Mouse (Mus musculus) liver (tissue): ENCODE measurements at regions not wholly inside any gene's neighbourhood (a gene's known extent, or its start where the extent isn't known, plus 50 kb on each side); places are given as distances from the start of the nearest gene placed in this dataset.
"Not testable (repeated sequence)": the region's sequence is repeated elsewhere in the genome, so short reads cannot be mapped to it uniquely, and the experiment has no call there.

Experiments
- DNase-seq: peaks from one replicate; pipeline ENCODE4 v3.0.0-alpha.2; 2020; ENCODE audit warnings: mixed read lengths

- DNase-seq: not testable (repeated sequence)
These were observed 74.2 kb upstream of the Cdh13 start for GRCm38 (mm10) chr8:118209301-118209700.

GRCm38 (mm10) chr8:118190866-118191265 lies 92.7 kb upstream of the Cdh13 start:
- DNase-seq: no peak

- DNase-seq: no peak
These were observed 94.3 kb upstream of the Cdh13 start for GRCm38 (mm10) chr8:118189226-118189625.

GRCm38 (mm10) chr8:118169001-118169413 lies 114.5 kb upstream of the Cdh13 start:
- no peak for DNase-seq

GRCm38 (mm10) chr8:118162171-118162570 lies 121.4 kb upstream of the Cdh13 start:
- peak; percentile 4 for DNase-seq

GRCm38 (mm10) chr8:118147359-118148205 lies 136.0 kb upstream of the Cdh13 start:
- no peak for DNase-seq

GRCm38 (mm10) chr8:118144546-118144945 lies 139.0 kb upstream of the Cdh13 start:
- DNase-seq: no peak

- DNase-seq: no peak
These were observed 141.2 kb upstream of the Cdh13 start for GRCm38 (mm10) chr8:118142311-118142710.

GRCm38 (mm10) chr8:118139928-118140327 lies 143.6 kb upstream of the Cdh13 start:
- DNase-seq: no peak

GRCm38 (mm10) chr8:118137846-118138245 lies 145.7 kb upstream of the Cdh13 start:
- DNase-seq: no peak

GRCm38 (mm10) chr8:118124993-118125392 lies 158.5 kb upstream of the Cdh13 start:
- DNase-seq: no peak

GRCm38 (mm10) chr8:118114253-118114652 lies 169.3 kb upstream of the Cdh13 start:
- DNase-seq: no peak

- no peak for DNase-seq
These were observed 179.0 kb upstream of the Cdh13 start for GRCm38 (mm10) chr8:118104464-118105050.

- no peak for DNase-seq
These were observed 182.2 kb upstream of the Cdh13 start for GRCm38 (mm10) chr8:118101346-118101745.

- no peak for DNase-seq
These were observed 220.8 kb upstream of the Cdh13 start for GRCm38 (mm10) chr8:118062736-118063135.

GRCm38 (mm10) chr8:118056781-118057180 lies 226.8 kb upstream of the Cdh13 start:
- no peak for DNase-seq

GRCm38 (mm10) chr8:118055536-118055935 lies 228.0 kb upstream of the Cdh13 start:
- DNase-seq: no peak

GRCm38 (mm10) chr8:118050386-118050785 lies 233.1 kb upstream of the Cdh13 start:
- DNase-seq: no peak

GRCm38 (mm10) chr8:118042253-118042860 lies 240.6 kb upstream of the Mphosph6 start:
- DNase-seq: no peak

- no peak for DNase-seq
These were observed 239.5 kb upstream of the Mphosph6 start for GRCm38 (mm10) chr8:118041253-118041652.

- no peak for DNase-seq
These were observed 236.1 kb upstream of the Mphosph6 start for GRCm38 (mm10) chr8:118037801-118038200.

- no peak for DNase-seq
These were observed 232.3 kb upstream of the Mphosph6 start for GRCm38 (mm10) chr8:118034051-118034450.

- DNase-seq: no peak
These were observed 229.7 kb upstream of the Mphosph6 start for GRCm38 (mm10) chr8:118031406-118031805.
